Mouse (Mus musculus) retina, adult 2 months (tissue): ENCODE data around the gene Prr13.

Experiments used
- DNase-seq: peaks from one replicate; pipeline ENCODE4 v3.0.0-alpha.2; 2012; ENCODE audit warnings: low read depth, low spot score

Gene Prr13

DNA sequence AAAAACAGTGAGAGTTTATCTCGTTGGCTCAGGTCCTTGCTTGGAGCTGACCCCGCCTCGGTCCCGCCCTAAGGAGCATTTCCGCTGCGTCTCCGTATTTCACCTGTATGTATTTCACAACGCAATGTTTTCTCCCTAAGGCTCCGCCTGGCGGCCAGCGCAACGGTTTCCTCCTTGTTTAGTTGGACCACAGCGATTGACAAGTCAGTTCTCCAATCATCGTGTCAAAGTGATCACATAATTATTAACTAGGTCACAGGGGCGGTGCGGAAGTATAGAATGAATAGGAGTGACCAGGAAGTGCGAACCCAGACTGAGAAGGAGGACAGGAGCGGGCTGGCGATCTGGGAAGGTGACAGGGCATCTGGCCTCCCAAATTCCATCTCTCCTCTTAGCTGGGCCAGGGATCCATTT lies at the start of gene Prr13:
Gene Prr13, plus strand, starts transcription at position 125 of the 414 bp plus-strand sequence.
- peak; percentile 96 for DNase-seq

DNA sequence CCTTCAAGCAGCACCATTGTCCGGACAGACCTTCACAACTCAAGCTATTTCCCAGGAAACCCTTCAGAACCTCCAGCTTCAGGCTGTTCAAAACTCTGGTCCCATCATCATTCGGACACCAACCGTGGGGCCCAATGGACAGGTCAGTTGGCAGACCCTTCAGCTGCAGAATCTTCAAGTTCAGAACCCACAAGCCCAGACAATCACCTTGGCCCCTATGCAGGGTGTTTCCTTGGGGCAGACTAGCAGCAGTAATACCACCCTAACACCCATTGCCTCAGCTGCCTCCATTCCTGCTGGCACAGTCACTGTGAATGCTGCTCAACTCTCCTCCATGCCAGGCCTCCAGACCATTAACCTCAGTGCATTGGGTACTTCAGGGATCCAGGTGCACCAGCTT lies 49.5 kb upstream of the Prr13 start:
- no peak for DNase-seq

DNA sequence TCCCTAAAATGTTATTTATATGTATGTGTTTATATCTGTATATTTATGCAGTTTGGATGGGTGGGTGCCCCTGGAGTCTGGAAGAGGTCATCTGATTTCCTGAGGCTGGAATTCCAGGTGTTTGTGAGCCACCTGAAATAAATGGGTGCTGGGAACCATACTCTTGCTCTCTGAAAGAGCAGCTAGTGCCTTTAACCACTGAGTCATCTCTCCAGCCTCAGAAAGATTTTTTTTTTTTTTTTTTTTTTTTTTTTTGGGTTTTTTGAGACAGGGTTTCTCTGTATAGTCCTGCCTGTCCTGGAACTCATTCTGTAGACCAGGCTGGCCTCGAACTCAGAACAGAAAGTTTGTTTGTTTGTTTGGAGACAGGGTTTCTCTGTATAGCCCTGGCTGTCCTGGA lies 47.8 kb upstream of the Prr13 start:
- DNase-seq: no peak

DNA sequence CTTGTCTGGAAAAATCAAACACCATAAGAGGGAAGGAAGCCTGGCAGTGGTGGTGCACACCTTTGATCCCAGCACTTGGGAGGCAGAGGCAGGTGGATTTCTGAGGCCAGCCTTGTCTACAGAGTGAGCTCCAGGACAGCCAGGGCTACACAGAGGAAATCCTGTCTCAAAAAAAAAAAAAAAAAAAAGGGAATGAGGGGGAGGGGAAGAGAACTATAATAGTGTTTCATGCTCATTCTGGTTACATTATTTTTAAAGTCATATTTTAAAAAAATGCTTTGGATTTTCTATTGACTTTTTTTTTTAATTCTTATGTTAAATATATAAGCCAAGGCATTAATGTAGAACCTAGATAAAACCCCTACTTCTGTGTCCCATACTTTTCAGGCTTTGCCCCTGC lies 45.1 kb upstream of the Prr13 start:
- no peak for DNase-seq

DNA sequence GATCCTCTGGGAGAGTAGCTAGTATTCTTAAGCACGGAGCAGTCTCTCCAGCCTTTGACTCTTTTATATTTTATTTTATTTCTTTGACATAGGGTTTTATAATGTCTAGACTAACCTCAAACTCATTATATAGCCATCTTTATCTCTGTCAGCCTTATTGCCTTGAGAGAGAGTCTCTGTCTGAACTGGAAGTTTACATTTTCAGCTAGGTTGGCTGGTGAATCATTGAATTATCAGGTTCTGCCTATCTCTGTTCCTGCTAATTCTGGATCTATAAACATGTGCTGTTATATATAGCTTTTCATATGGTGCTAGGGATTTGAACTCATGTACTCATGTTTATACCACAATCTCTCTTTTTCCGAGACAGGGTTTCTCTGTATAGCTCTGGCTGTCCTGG lies 41.3 kb upstream of the Prr13 start:
- no peak for DNase-seq

DNA sequence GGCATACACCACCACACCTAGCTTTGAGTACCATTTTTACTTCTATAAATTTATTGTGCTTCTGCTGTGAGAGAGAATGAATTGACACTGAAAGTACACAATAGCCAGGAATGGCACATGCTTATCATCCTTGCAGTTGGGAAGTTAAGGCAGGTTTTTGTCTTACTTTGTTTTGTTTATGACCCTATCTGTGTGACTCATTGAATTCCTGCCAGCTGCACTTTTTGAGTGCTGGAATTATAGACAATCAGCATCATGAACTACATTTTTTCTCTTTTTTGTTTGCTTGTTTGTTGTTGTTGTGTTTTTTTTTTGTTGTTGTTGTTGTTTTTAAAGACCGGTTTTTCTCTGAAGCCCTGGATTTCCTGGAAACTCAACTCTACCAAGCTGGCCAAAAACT lies 37.8 kb upstream of the Prr13 start:
- no peak for DNase-seq

DNA sequence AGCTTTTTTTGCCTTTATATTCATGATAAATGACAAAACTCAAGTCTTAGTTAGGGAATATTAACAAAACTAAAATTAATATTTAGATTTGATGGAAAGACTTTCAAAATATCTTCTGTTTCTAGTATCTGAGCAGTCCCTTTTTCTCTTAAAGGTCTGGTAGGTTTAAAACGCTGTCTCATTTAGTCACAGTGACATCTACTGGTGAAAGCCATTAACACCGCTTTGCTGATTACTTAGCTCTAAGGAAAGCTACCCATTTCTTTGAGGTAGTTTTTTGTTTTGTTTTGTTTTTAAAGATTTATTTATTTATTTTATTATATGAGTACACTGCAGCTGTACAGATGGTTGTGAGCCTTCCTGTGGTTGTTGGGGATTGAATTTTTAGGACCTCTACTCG lies 37.4 kb upstream of the Prr13 start:
- DNase-seq: peak; percentile 38

DNA sequence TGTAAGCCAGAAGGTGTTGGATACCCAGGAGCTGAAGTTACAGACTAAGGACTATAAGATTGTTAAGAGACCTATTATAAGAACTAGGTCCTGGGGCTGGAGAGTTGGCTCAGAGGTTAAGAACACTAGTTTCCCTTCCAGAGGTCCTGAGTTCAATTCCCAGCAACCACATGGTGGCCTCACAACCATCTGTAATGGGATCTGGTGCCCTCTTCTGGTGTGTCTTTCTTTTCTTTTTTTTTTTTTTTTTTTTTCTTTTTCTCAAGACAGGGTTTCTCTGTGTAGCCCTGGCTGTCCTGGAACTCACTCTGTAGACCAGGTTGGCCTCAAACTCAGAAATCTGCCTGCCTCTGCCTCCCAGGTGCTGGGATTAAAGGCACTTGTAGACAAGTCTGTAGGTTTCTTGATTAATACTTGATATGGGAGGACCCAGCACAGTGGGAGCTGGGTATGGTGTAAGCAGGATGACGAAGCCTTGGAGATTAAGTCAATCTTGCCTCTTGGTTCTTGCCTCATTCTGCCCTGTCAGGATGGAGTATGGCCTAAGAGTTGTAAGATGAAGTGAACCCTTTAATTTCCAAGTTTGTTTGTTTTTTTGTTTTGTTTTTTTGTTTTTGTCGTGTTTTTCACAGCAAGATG lies 35.1 kb upstream of the Prr13 start:
- no peak for DNase-seq

DNA sequence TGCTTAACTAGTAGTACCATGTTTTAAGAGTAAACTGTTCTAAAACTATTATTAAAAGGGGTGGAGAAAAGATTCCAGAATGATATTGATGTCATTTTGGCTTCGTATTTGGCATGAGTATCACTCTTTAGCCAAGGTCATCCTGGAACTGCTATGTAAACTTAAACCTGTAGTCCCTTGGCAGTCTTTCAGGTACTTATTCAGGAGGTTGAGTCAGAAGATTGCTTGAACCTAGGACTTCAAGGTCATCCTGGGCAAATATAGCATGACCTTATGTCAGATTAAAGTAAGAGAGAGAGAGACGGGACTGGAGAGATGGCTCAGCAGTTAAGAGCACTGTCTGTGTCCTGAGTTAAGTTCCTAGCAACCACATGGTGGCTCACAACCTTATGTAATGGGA lies 34.2 kb upstream of the Prr13 start:
- DNase-seq: no peak

DNA sequence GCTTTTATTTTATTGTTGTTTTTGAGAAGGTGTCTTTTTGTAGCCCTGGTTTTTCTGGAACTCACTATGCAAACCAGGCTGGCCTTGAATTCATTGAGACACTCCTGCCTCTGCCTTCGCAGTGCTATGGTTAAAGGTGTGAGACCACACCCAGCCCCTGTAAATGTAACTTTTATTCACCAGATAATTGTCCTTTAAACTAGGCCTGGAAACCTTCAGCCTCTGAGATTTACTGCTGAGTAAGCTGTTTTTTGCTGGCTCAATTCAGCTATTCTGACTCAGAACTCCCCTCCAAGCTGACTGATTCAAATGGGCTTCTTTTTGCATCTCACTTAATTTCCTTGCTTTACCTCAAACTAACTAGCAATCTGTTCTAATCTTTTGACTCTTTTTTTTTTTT lies 31.9 kb upstream of the Prr13 start:
- DNase-seq: no peak

DNA sequence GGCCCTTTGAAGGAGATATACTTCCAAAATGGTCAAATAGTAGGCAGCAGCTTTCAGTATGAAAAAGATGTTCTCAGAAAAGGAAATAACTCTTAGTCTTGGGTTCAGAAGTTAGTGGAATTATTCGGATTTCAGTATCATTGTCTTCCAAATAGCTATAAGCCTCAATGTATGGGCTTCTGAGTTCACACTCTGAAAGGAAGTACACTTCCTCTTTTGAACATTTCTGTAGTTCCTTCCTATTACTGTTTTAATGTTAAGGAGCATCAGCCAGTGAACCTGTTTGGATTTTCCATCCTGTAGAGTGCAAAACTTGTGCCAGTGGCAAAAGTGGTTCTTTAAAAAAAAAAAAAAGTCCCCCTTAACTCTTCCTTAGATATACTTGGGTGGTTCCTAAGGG lies 26.8 kb upstream of the Prr13 start:
- no peak for DNase-seq

DNA sequence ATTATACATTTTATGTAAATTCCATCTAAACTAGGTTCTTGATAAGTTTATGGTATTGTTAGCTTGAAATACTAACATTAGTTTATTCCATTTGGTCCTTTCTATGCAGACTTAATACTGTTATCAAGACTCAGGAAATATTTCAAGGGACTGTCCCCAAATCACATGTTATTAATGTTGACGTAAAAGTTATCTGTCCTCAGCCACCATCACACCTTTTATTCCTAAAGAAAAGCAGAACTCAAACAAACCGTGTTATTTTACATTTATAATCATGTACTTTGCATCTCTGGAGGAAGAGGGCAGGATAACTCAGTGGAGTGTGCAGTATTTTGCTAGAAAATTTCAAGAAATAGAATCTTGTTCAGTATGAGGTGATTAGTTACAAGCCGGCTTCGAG lies 25.7 kb upstream of the Prr13 start:
- DNase-seq: no peak

DNA sequence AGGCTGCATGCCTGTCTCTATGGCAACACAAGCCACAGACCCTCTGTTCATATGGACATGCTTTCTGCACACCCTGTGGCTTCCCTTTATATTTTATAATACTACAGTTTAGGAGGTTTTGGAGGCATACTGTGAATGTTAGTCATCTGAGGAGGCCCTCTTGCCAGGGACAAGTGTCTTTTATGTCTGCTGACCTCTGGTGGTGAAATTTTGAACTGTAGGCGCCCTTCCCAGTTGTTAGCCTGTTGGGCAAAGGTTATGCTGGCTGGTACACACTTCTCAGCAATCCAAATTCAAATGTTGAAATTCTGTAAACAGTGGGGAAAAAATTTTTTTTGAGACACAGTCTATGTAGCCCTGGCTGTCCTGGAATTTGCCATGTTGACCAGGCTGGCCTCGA lies 16.3 kb upstream of the Prr13 start:
- peak; percentile 63 for DNase-seq

DNA sequence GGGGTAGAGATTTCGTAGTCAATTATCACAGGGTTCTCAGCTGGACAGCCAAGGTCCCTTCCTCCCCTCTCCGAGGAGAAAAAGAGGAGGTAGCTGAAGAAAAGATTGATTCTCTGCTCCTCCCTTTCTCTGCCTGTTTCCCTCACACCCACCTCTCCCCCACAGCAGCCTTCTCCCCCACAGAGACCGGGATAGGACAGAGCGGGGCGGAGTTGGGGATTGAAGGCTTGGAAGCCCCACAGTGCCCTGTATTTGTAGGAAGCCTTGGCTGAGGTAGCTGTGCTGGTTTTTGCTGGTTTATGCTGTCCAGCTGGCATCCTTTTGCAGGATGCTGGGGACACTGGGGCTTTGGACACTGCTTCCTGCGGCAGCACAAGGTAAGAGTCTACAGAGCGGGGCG lies 13.7 kb upstream of the Prr13 start, which contains the start of gene Amhr2:
Gene Amhr2, plus strand, starts transcription at position 222 of the 400 bp plus-strand sequence.
- DNase-seq: no peak

DNA sequence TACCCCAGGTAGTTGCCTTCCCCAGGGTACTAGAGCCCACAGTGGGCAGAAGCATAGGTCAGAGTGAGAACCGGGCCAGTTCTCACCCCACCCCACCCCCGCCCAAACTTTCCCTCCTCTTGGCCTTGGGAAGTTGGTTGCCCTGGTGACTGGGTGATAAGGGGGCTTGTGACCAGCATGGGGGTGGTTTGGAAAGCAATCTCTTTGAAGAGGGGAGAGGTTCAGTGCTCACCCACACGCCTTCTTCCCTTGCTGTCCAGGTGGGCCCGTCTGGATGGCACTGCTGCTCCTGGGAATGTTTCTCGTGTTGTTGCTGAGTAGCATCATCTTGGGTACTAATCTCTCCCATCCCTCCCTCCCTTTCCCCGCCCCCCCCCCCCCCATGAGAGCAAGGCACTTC lies 12.4 kb upstream of the Prr13 start:
- no peak for DNase-seq

DNA sequence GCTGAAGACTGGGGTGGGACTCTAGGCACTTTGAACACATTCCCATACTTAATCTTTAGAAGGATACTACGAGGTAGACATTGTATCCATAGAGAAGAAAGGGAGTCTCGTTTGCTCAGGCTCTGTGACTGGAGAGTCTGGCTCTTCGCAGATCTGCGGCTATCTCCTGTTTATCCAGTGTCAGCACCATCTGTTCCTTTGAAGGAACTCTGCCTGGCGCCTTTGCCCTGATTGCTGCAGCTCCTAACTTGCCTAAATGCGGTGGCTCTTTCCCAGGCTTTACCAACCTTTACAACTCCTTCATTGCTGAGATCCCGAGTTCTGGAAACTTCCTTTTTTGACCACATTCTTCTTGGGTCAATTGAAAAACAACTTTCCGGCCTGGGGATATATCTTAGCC lies 9.5 kb upstream of the Prr13 start:
- DNase-seq: no peak

DNA sequence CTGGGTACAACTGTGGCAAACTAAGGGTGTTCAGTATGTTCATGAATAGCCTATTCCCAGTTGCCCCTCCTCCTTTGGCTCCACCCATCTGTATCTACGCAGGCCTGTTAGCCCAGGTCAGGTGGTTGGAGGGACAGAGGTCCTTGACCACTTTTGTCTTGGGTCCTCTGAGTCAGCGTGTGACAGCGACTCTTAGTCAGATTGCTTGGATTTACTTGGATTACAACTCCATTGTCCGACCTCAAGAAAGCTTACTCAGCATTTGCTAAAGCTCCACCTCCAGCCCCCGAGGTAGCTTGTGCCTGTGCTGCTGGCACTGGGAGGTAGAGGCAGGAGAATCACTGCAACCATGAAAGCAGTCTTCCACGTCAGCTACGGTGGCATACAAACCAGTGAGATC lies 7.9 kb upstream of the Prr13 start:
- DNase-seq: no peak

DNA sequence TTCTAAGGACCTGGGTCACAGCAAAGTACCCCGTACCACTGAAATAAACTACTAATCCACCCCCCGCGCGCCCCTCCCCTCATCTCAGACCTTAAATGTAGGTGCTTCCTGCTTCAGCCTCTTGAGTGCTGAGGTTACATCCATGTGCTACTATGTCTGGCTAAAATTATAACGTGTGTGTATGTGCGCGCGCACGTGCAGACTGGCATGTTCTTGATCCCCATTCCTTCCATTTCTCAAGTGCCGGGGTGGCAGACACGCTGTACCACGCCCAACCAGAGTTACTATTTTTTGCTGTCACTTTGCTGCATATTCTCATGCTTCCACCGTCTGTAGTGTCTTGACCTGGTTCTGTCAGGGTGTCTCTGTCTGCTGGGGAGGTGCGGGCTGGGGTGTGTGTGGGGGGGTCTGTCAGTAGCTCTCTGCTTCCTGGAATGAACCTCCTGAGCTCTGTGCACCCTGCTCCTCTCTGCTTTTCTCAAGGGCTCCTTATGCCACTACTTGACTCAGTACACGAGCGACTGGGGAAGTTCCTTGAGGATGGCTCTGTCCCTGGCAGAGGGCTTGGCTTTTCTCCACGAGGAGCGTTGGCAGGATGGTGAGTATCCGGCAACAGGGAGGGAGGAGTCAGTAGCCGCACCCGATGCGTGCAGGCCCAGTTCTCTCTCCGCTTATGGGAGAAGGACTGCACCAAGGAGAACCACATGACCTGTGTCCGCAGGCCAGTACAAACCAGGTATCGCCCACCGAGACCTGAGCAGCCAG lies 7.0 kb upstream of the Prr13 start:
- no peak for DNase-seq

DNA sequence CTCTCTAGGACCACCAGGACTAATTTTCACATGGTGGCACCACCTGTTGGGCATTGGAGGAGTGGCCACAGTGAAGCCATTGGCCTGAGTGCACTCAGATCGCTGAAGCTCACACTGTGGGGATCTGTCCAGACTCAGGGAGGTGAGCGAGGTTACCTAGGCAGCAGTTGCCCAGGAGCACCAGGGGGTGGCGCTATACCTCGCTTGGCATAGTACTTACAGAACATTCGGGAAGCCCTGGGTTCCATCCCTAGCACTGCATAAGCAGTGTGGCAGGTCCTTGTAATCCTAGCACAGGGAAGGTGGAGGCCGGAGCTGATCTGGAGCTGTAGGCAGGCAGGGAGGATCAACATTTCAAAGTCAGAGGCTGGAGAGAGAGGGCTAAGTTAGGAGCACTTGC lies 2.8 kb upstream of the Prr13 start:
- no peak for DNase-seq

DNA sequence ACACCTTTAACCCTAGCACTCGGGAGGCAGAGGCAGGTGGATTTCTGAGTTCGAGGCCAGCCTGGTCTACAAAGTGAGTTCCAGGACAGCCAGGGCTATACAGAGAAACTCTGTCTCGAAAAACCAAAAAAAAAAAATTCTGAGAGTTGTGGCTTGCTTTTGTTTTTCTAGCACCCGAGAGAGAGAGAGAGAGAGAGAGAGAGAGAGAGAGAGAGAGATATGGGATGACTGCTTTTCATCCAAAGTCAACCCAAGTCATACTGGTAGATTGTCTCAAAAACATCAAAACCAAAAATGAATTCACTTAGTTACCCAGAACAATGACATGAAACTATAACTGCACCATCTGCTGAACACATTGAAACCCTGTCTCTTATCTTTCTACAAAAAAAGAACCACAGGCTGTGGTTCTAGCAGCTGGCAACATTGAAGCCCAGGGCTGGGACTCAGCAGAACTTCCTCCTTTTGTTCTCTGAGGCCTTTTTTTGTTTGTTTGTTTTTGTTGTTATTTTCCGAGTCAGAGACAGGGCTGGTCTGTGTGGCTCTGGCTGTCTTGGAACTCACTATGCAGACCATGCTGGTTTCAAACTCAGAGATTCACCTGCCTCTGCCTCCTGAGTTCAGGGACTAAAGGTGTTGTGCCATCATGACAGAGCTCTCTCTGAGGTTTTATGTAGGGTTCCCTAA lies 635 bp upstream of the Prr13 start:
- DNase-seq: no peak

DNA sequence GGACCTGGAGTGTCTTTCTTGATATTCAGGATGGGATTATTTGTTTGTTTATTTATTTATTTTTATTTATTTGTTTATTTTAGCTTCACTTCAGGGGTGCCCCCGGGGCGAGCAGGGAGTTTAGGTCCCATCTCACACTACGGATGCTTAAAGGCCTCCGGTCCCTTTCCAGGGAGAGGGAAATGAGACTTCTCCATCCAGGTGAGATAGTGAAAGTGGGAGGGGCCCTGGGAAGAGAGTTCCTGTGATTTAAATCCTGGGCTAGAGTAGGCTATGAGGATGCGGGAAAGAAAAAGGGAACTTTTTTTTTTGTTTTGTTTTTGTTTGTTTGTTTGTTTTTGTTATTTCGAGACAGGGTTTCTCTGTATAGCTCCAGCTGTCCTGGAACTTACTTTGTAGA lies 553 bp downstream of the Prr13 start:
- DNase-seq: no peak

DNA sequence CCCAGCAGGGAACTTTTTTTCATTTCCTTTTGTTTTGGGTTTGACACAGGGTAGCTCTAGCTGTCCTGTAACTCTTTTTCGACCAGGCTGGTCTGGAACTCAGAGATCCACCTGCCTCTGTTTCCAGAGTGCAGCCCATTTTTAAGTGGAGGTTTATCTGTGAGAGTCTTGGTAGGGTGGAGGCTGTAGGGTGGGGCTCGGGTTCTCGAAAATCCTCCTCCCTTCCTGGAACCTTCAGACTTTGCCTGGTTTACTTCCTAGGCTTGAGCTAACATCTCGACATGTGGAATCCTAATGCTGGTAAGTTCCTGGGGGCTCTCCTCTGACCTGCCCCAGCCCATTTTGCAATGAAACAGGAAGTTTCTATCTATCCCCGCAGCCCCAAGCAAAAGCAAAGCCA lies 1.0 kb downstream of the Prr13 start:
- DNase-seq: no peak

DNA sequence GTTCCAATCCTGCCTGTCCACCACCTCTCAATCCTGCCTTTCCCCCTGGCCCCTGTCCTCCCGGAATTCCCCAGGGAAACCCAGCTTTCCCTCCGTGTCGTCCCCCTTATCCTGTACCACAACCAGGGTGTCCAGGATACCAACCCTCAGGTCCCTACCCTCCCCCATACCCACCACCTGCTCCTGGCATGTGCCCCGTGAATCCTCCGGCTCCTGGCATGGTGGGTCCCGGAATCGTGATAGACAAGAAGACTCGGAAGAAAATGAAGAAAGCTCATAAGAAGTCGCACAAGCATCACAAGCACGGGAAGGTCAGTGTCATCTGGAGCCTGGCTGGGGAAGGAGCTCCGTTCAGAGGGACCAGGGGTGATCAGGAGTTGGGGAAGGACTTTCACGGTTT lies 1.6 kb downstream of the Prr13 start:
- no peak for DNase-seq
